Mouse (Mus musculus) left cerebral cortex, postnatal 36 days (tissue): Measurements from ENCODE around the gene Prkci. TPM values are rescaled to one million over a fixed set of nuclear protein-coding genes. Genes with fewer than 3 reads are reported as not detected.
A peak's percentile ranks its signal among the peaks of the same experiment; 100 is the strongest.

Experiments
- DNase-seq, 2 experiments: peaks; one replicate each; pipeline ENCODE4 v3.0.0; 2021 to 2022; ENCODE audit warnings: low spot score in 2 of 2, mixed read lengths in 1 of 2
- intact Hi-C: fragments of 180-260 bp; cut with DNase I; formaldehyde crosslinking; loops from one replicate; pipeline ENCODE4 v1.15.1; 2025
- total RNA-seq, 2 experiments: library from RNA; stranded (reverse); gene quantifications; 2 replicates each; pipeline ENCODE4 v1.2.3; 2021

Prkci gene
- total RNA-seq, 2 experiments from 2014 or later = 62.5 to 65.5 TPM

GRCm38 (mm10) chr3:31077068-31077703 is 81.6 kb downstream of the Prkci start:
- DNase-seq = no peak
- intact Hi-C loops = no loop called here

DNA sequence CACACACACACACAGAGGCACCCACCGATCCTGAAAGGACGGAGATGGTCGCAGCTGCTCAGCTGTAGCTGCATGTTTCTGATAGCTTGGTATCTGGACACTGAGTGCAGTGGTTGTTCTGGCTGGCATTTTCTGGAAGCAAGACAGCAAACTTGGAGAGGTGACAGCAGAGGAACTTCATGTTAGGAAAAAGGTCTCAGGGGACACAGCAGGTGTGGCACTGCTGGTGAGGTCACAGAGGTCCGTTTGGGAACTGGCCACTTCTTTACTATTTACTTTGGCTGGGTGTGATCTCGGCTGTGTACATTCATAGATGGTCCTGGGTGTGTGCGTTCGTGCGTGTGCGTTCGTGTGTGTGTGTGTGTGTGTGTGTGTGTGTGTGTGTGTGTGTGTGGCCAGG is 83.9 kb downstream of the Prkci start:
- intact Hi-C loops = no loop called here
- no peak for DNase-seq

- intact Hi-C loops = no loop called here
- no peak for DNase-seq
Observed at GRCm38 (mm10) chr3:31080791-31081502, 85.4 kb downstream of the Prkci start.

DNA sequence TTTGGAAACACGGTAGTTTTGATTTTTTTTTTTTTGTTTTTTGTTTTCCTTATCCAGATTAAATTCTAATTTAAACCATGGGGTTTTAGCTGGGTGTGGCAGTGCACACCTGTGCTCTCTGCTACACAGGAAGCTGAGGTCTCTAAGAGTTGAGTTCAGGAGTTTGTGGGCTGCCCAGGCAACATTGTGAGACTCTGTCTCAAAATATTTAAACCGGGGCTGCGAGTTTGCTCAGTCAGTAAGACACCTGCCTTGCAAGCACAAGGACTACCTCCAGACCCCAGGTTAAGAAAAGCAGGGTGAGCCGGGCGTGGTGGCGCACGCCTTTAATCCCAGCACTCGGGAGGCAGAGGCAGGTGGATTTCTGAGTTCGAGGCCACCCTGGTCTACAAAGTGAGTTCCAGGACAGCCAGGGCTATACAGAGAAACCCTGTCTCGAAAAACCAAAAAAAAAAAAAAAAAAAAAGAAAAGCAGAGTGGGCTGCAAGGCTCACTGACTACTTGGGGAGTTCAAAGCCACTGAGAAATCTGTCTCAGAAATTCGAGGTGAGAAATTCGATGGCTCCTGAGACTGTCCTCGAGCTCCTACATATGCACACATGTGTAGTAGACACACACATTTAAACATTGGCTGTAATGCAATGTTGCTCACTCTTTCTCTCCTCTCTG is 87.4 kb downstream of the Prkci start:
- intact Hi-C loops = no loop called here

GRCm38 (mm10) chr3:31083507-31084245 is 88.1 kb downstream of the Prkci start:
- intact Hi-C loops = no loop called here
- DNase-seq = no peak

More for the DNA sequence above, 87.4 kb downstream of the Prkci start:
- DNase-seq = no peak

DNA sequence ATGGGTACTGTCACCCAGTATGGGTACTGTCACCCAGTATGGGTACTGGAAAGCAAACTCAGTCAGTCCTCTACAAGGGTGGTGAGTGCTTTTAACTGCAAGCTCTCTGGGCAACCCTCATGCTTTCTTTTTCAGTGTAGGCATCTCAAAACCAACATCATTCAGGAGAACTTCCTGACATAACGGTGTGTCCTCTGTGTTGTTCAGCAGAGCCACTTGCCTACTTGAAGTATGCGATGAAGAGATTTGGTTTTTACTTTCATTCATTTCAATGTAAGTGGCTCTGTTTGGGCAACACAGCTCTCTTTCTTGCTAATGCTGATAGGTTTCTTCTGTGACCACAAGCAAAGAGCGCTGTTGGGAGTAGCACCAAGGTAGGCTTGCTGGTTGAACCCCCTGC is 89.5 kb downstream of the Prkci start:
- no peak for DNase-seq
- intact Hi-C loops = no loop called here

- no peak for DNase-seq
- intact Hi-C loops = no loop called here
Observed at GRCm38 (mm10) chr3:31088789-31089775, 93.5 kb downstream of the Prkci start.

GRCm38 (mm10) chr3:31089956-31090355 is 94.4 kb downstream of the Prkci start:
- no peak for DNase-seq
- intact Hi-C loops = loop anchor here (10.0 kb wide), 1 partner anchor 495 kb away; the partner anchor contains the start of gene Actrt3

DNA sequence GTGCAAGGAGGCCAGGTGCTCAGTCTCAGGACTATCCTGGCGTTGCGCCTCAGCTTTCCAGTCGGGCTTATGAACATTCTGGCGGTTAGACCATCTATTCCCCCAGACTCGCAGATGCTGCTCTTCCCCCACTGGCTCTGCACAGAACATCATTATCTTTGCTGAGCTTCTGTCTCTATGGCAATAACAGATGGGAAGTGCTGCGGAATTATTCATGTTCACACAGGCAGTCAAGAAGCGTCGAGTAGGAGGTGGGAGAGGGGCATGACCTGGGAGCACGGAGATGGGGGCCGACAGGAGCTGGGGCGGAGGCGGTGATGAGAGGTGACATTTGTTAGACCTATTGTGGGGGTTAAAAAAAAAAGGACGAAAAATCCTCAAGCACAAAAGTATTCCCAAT is 97.6 kb downstream of the Prkci start:
- DNase-seq = peak; percentile 59 to 61

GRCm38 (mm10) chr3:31093627-31094351 is 98.2 kb downstream of the Prkci start:
- peak; percentile 71 to 73 for DNase-seq
- intact Hi-C loops = loop anchor here (1.0 to 10.0 kb wide), 2 partner anchors 35 to 499 kb away; partner anchors contain the start of gene Actrt3

More for the DNA sequence above, 97.6 kb downstream of the Prkci start:
- intact Hi-C loops = loop anchor here (1.0 to 10.0 kb wide), 2 partner anchors 35 to 498 kb away; partner anchors contain the start of gene Actrt3

DNA sequence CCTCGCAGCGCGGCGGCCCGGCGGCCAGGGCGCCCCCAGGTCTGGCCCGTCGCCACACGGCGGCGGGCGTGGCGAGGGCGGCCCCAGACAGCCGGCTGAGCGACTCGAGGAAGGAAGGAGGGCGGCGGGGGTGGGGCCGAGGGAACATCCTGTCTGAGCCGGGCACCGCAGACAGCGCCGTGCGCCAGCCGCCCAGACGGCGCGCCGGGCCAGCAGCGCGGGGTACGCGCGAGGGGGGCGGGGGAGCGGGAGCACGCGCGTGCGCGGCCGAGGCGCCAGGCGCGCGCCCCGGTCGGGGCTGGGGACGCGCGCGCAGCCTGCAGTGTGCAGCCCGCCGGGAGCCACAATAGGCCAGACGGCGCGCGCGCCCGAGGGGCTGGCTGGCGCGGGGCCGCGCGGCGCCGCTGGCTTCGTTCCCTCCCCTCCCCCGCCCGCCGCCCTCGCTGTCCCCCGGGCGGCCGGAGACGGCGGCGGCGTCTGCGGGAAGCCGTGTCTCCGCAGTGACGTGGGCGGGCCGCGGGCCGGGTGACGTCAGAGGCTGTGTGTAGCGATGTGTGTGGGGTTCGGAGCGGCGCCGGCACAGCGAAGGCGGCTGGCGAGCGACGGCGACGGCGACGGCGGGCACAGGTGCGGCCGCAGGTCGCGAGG is 99.1 kb downstream of the Prkci start, which contains the start of gene Skil:
Gene Skil (plus strand): TSS at position 528 of the 648 bp plus-strand sequence.
- peak; percentile 92 to 95 for DNase-seq
- intact Hi-C loops = loop anchor here (10.0 kb wide), 1 partner anchor 500 kb away; the partner anchor contains the start of gene Actrt3

GRCm38 (mm10) chr3:31095179-31095490 is 99.6 kb downstream of the Prkci start:
- intact Hi-C loops = loop anchor here (10.0 kb wide), 1 partner anchor 500 kb away; the partner anchor contains the start of gene Actrt3
- DNase-seq = no peak

DNA sequence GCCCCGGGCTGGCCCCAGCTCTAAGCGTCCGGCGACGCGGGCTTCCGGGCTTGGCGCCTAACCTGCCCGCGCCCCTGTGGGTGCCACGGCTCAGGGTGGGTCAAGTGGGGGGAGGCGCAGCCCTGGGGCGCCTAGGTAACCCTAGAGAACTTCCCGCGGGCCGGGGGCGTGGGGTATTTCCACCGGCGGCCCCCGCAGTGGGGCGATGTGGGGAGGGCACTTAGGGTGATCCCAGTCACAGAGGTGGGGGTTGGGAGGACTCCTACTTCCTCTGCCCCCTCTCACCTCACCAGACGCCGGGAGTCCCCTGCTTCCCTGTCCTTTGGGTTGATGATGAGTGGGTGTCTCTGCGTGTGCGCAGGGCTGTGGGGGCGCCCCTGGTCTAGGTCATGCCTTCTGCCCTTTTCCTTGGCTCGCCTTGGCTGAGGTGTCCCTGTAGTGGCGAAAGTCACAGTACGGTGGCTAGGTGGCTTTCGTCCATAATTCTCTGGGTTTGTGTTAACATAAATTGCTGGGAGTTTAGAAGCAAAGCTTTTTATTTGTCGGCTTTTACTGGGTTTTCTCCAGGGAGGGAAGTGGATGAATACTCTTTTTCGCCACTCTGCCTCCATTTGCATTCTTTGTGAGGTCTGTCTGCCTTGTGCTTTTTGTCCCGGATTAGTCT is 100.1 kb downstream of the Prkci start:
- intact Hi-C loops = loop anchor here (10.0 kb wide), 1 partner anchor 501 kb away; the partner anchor contains the start of gene Actrt3
- DNase-seq = peak; percentile 41 to 51

GRCm38 (mm10) chr3:31096155-31097101 is 100.9 kb downstream of the Prkci start:
- no peak for DNase-seq
- intact Hi-C loops = loop anchor here (10.0 kb wide), 1 partner anchor 502 kb away; the partner anchor contains the start of gene Actrt3

GRCm38 (mm10) chr3:31097102-31097720 is 101.7 kb downstream of the Prkci start:
- intact Hi-C loops = loop anchor here (10.0 kb wide), 1 partner anchor 502 kb away; the partner anchor contains the start of gene Actrt3
- DNase-seq = no peak
